Mouse (Mus musculus): Measurements from ENCODE around the gene Gm7029.
A peak's percentile ranks its signal among the peaks of the same experiment; 100 is the strongest.
"Not testable (repeated sequence)": the region's sequence is repeated elsewhere in the genome, so short reads cannot be mapped to it uniquely, and the experiment has no call there.

The Gm7029 gene

GRCm38 (mm10) chr17:33891892-33892291, 18.3 kb downstream of the Gm7029 start:
- DNase-seq (ENCODE audit: low spot score in 2 of 2): not testable (repeated sequence)

- no peak for DNase-seq (ENCODE audit: low spot score in 2 of 2)
These were observed 18.8 kb downstream of the Gm7029 start for GRCm38 (mm10) chr17:33892429-33892828.

GRCm38 (mm10) chr17:33893011-33893410, 19.4 kb downstream of the Gm7029 start:
- DNase-seq (ENCODE audit: low spot score in 2 of 2): not testable (repeated sequence)

GRCm38 (mm10) chr17:33897114-33897794, 23.6 kb downstream of the Gm7029 start:
- no peak for DNase-seq (ENCODE audit: low spot score in 2 of 2)

- DNase-seq (ENCODE audit: low spot score in 2 of 2): not testable (repeated sequence)
These were observed 24.6 kb downstream of the Gm7029 start for GRCm38 (mm10) chr17:33898193-33898592.

GRCm38 (mm10) chr17:33899642-33900041, 26.0 kb downstream of the Gm7029 start:
- no peak for DNase-seq (ENCODE audit: low spot score in 2 of 2)

GRCm38 (mm10) chr17:33900281-33900988, 26.8 kb downstream of the Gm7029 start:
- no peak for DNase-seq (ENCODE audit: low spot score in 2 of 2)

GRCm38 (mm10) chr17:33900989-33901314, 27.3 kb downstream of the Gm7029 start:
- DNase-seq (ENCODE audit: low spot score in 2 of 2): no peak

GRCm38 (mm10) chr17:33901653-33902052, 28.0 kb downstream of the Gm7029 start:
- DNase-seq (ENCODE audit: low spot score in 2 of 2): no peak

GRCm38 (mm10) chr17:33902079-33902478, 28.4 kb downstream of the Gm7029 start:
- DNase-seq (ENCODE audit: low spot score in 2 of 2): no peak

- no peak for DNase-seq (ENCODE audit: low spot score in 2 of 2)
These were observed 28.9 kb downstream of the Gm7029 start for GRCm38 (mm10) chr17:33902491-33902890.

- DNase-seq (ENCODE audit: low spot score in 2 of 2): not testable (repeated sequence)
These were observed 30.4 kb downstream of the Gm7029 start for GRCm38 (mm10) chr17:33903911-33904651.

- DNase-seq (ENCODE audit: low spot score in 2 of 2): not testable (repeated sequence)
These were observed 31.2 kb downstream of the Gm7029 start, which contains the start of gene Platr17 for GRCm38 (mm10) chr17:33904835-33905234. TSS of gene Platr17 (plus strand) at chr17:33905135.

GRCm38 (mm10) chr17:33908331-33909076, 34.9 kb downstream of the Gm7029 start:
- peak; percentile 51 to 56 for DNase-seq (ENCODE audit: low spot score in 2 of 2)

GRCm38 (mm10) chr17:33909077-33909868, 35.6 kb downstream of the Gm7029 start, which contains the start of gene Daxx:
TSS of gene Daxx (plus strand) at chr17:33909414.
- peak; percentile 95 to 97 for DNase-seq (ENCODE audit: low spot score in 2 of 2)

- DNase-seq (ENCODE audit: low spot score in 2 of 2): no peak
These were observed 36.2 kb downstream of the Gm7029 start for GRCm38 (mm10) chr17:33909869-33910250.

GRCm38 (mm10) chr17:33910346-33911051, 36.9 kb downstream of the Gm7029 start:
- DNase-seq (ENCODE audit: low spot score in 2 of 2): no peak

GRCm38 (mm10) chr17:33911052-33911812, 37.6 kb downstream of the Gm7029 start:
- DNase-seq (ENCODE audit: low spot score in 2 of 2): peak in 1 of 2 experiments; percentile 5

- no peak for DNase-seq (ENCODE audit: low spot score in 2 of 2)
These were observed 38.3 kb downstream of the Gm7029 start for GRCm38 (mm10) chr17:33911813-33912414.

All from frontal cortex, postnatal 14 days (tissue).